Mouse (Mus musculus): ENCODE results near the gene Hook2. TPM values are rescaled to one million over a fixed set of nuclear protein-coding genes. Genes with fewer than 3 reads are reported as not detected.

The Hook2 gene
- total and polyA plus RNA-seq, 3 experiments, result 7.1 to 24.7 (median 9.8) TPM

- peak; percentile 65 for DNase-seq (ENCODE audit: extremely low read depth)
- Histone ChIP-seq H3K79me2 (replicated peaks; ENCODE audit: control insufficient read depth, extremely low read depth, insufficient read depth, poor library complexity, severe bottlenecking) (peaks cover 16% of the 10 kb centered on the region), H3K9me3 (replicated peaks; ENCODE audit: low read length) (no peaks in the 10 kb centered on the region), H3K9ac (ENCODE audit: insufficient read depth, low read depth) (peak overlapping the region; percentile 68), H3K36me3 (replicated peaks in 1 of 2; ENCODE audit: control insufficient read depth in 1 of 2, insufficient read depth in 1 of 2, low read length in 1 of 2) (peaks cover 6 to 7% of the 10 kb centered on the region in 2 experiments), H3K27me3 (replicated peaks) (no peaks in the 10 kb centered on the region), H3K27ac (ENCODE audit: insufficient read depth, low read depth) (peak overlapping the region; percentile 94), H3K4me3 (replicated peaks in 1 of 3; ENCODE audit: low read depth in 2 of 3, low read length in 2 of 3, poor library complexity in 1 of 3) (peak overlapping the region; percentile 2 to 94 (median 14)), H3K4me1 (ENCODE audit: control insufficient read depth in 1 of 2, insufficient read depth in 2 of 2) (peaks cover 33 to 55% of the 10 kb centered on the region in 2 experiments), H3K4me2 (ENCODE audit: insufficient read depth, low read depth, poor library complexity, severe bottlenecking) (peak overlapping the region; percentile 55)
- no peak for TF ChIP-seq ZNF384 (IDR thresholded peaks at IDR 0.05; ENCODE audit: low read depth, low read length)
- TF ChIP-seq CHD1 (IDR thresholded peaks at IDR 0.05; ENCODE audit: low read depth, low read length), result no peak
- TF ChIP-seq MXI1 (IDR thresholded peaks at IDR 0.05; ENCODE audit: low read depth, low read length), result no peak
- no peak for TF ChIP-seq MAFK (IDR thresholded peaks at IDR 0.05; ENCODE audit: insufficient replicate concordance, low read length)
- TF ChIP-seq SIN3A (IDR thresholded peaks at IDR 0.05; ENCODE audit: low read length), result peak; percentile 46; the same call in 1 of the 2 replicates
- no peak for TF ChIP-seq TCF12 (IDR thresholded peaks at IDR 0.05; ENCODE audit: low read depth, low read length)
- TF ChIP-seq JUN (IDR thresholded peaks at IDR 0.05; ENCODE audit: insufficient read depth, low read depth, low read length), result no peak
- TF ChIP-seq POLR2A (IDR thresholded peaks at IDR 0.05; ENCODE audit: low read depth, low read length), result no peak; the same call in 1 of the 2 replicates
- no peak for TF ChIP-seq SMC3 (IDR thresholded peaks at IDR 0.05; ENCODE audit: low read depth, low read length)
- 0 out of 2 replicates have a peak, but pooled peaks have one; percentile 21 for TF ChIP-seq MEF2A (IDR thresholded peaks at IDR 0.05; ENCODE audit: borderline replicate concordance, low read depth, low read length)
- TF ChIP-seq E2F4 (IDR thresholded peaks at IDR 0.05; ENCODE audit: insufficient replicate concordance, low read depth, low read length), result no peak
- no peak for TF ChIP-seq HCFC1 (IDR thresholded peaks at IDR 0.05; ENCODE audit: low read depth, low read length)
- TF ChIP-seq GABPA (IDR thresholded peaks at IDR 0.05; ENCODE audit: insufficient replicate concordance, low read depth, low read length), result no peak
- no peak for TF ChIP-seq RAD21 (IDR thresholded peaks at IDR 0.05; ENCODE audit: low read depth, low read length)
- no peak for TF ChIP-seq UBTF (IDR thresholded peaks at IDR 0.05; ENCODE audit: low read depth, low read length)
- no peak for TF ChIP-seq ZMIZ1 (IDR thresholded peaks at IDR 0.05; ENCODE audit: low read depth, low read length)
- no peak for TF ChIP-seq POLR2AphosphoS2 (IDR thresholded peaks at IDR 0.05; ENCODE audit: low read depth, low read length)
- TF ChIP-seq TBP (conservative IDR thresholded peaks at IDR 0.05; ENCODE audit: low read depth, low read length), result no peak
- 0 out of 2 replicates have a peak, but pooled peaks have one; percentile 48 for TF ChIP-seq EP300 (IDR thresholded peaks at IDR 0.05; ENCODE audit: low read length)
- TF ChIP-seq MAZ (IDR thresholded peaks at IDR 0.05; ENCODE audit: low read depth, low read length), result no peak
- peak; percentile 37 for TF ChIP-seq ETS1 (conservative IDR thresholded peaks at IDR 0.05; ENCODE audit: low read depth, low read length)
- no peak for TF ChIP-seq ELF1 (IDR thresholded peaks at IDR 0.05; ENCODE audit: low read depth, low read length)
- TF ChIP-seq JUND (conservative IDR thresholded peaks at IDR 0.05; ENCODE audit: low read depth, low read length), result no peak
- TF ChIP-seq BHLHE40 (IDR thresholded peaks at IDR 0.05; ENCODE audit: low read depth, low read length), result no peak
- 0 out of 2 replicates have a peak, but pooled peaks have one; percentile 10 for TF ChIP-seq IRF4 (IDR thresholded peaks at IDR 0.05; ENCODE audit: low read depth, low read length)
- no peak for TF ChIP-seq USF1 (IDR thresholded peaks at IDR 0.05; ENCODE audit: low read depth, low read length)
- TF ChIP-seq MYC (IDR thresholded peaks at IDR 0.05; ENCODE audit: low read depth, low read length), result 0 out of 2 replicates have a peak, but pooled peaks have one; percentile 20
- no peak for TF ChIP-seq USF2 (conservative IDR thresholded peaks at IDR 0.05; ENCODE audit: low read depth, low read length)
- no peak for TF ChIP-seq RCOR1 (conservative IDR thresholded peaks at IDR 0.05; ENCODE audit: low read depth, low read length)
- no peak for TF ChIP-seq PAX5 (IDR thresholded peaks at IDR 0.05; ENCODE audit: low read length)
- peak; percentile 85 for TF ChIP-seq CHD2 (IDR thresholded peaks at IDR 0.05; ENCODE audit: low read length)
- no peak for TF ChIP-seq ZKSCAN1 (IDR thresholded peaks at IDR 0.05; ENCODE audit: borderline replicate concordance, low read depth, low read length)
- TF ChIP-seq MAX (IDR thresholded peaks at IDR 0.05; ENCODE audit: low read length), result peak; percentile 54
- TF ChIP-seq NRF1 (IDR thresholded peaks at IDR 0.05; ENCODE audit: low read depth, low read length), result no peak
- TF ChIP-seq NELFE (IDR thresholded peaks at IDR 0.05; ENCODE audit: low read depth, low read length), result no peak
- no peak for TF ChIP-seq CTCF (conservative IDR thresholded peaks at IDR 0.05 in 1 of 2, IDR thresholded peaks at IDR 0.05 in 1 of 2; ENCODE audit: low read depth in 2 of 2, low read length in 2 of 2)
- TF ChIP-seq KAT2A (IDR thresholded peaks at IDR 0.05; ENCODE audit: insufficient replicate concordance, low read length), result no peak
- no peak for TF ChIP-seq ZC3H11A (IDR thresholded peaks at IDR 0.05; ENCODE audit: low read depth, low read length)
- dilution Hi-C loops (cut with MboI; ENCODE audit: extremely low pct_ligation_motif_present, extremely low pct_unique_long_range_greater_than_20kb, low sequenced_read_pairs) (no loop called here), in situ Hi-C loops (cut with MboI; ENCODE audit: low pct_ligation_motif_present, low pct_unique_long_range_greater_than_20kb, low sequenced_read_pairs) (no loop called here)
These were observed 8.5 kb upstream of the Hook2 start for GRCm38 (mm10) chr8:84981644-84982498.
